Mouse (Mus musculus) neural tube, embryonic 12.5 days (tissue): ENCODE measurements at regions not wholly inside any gene's neighbourhood (a gene's known extent, or its start where the extent isn't known, plus 50 kb on each side); places are given as distances from the start of the nearest gene placed in this dataset.

ENCODE experiments used
- ATAC-seq: fragments of 200-750 bp; cut with Nextera tagmentation; 2 replicates; pipeline ENCODE4 v1.8.0; 2017; ENCODE audit warnings: low read depth, mild to moderate bottlenecking, moderate TSS enrichment, moderate library complexity; ENCODE audit not compliant: low FRiP score
- H3K27ac ChIP-seq: fragments of 300-500 bp; sonication (generic); 2 replicates; pipeline ENCODE4 v1.5.1; 2016
- H3K27me3 ChIP-seq: fragments of 300-500 bp; sonication (generic); replicated peaks from 2 replicates; pipeline ENCODE4 v1.6.1; 2016; ENCODE audit warnings: mild to moderate bottlenecking
- H3K36me3 ChIP-seq: fragments of 300-500 bp; sonication (generic); 2 replicates; pipeline ENCODE4 v1.6.1; 2016; ENCODE audit warnings: mild to moderate bottlenecking
- H3K4me1 ChIP-seq: fragments of 300-500 bp; sonication (generic); 2 replicates; pipeline ENCODE4 v1.6.1; 2016
- H3K4me2 ChIP-seq: fragments of 300-500 bp; sonication (generic); replicated peaks from 2 replicates; pipeline ENCODE4 v1.6.1; 2016; ENCODE audit warnings: mild to moderate bottlenecking
- H3K4me3 ChIP-seq: fragments of 300-500 bp; sonication (generic); 2 replicates; pipeline ENCODE4 v1.5.1; 2016
- H3K9ac ChIP-seq: fragments of 300-500 bp; sonication (generic); 2 replicates; pipeline ENCODE4 v1.6.1; 2016; ENCODE audit warnings: mild to moderate bottlenecking
- H3K9me3 ChIP-seq: fragments of 300-500 bp; sonication (generic); 2 replicates; pipeline ENCODE4 v1.6.1; 2016; ENCODE audit warnings: mild to moderate bottlenecking
- WGBS: fragments of 180-500 bp; shearing (Covaris S2); methylation state at CpG from one replicate; pipeline ENCODE4 v1.1.7; 2016; 5-methylcytosine and 5-hydroxymethylcytosine counted together

GRCm38 (mm10) chr14:15769846-15770448, 331.2 kb upstream of the Lrrc3b start:
- ATAC-seq = no peak
- 80% methylated on average over 6 of the region's 6 CpGs for WGBS
- Histone ChIP-seq H3K4me1 (no peaks in the 10 kb centered on the region), H3K27ac (no peak overlapping the region), H3K4me3 (no peak overlapping the region), H3K27me3 (no peaks in the 10 kb centered on the region), H3K4me2 (no peak overlapping the region), H3K9ac (no peak overlapping the region), H3K9me3 (no peaks in the 10 kb centered on the region), H3K36me3 (no peaks in the 10 kb centered on the region)

- H3K9me3 ChIP-seq = no peaks in the 10 kb centered on the region
- no peak overlapping the region for H3K9ac ChIP-seq
- ATAC-seq = peak; percentile 84
- H3K36me3 ChIP-seq = no peaks in the 10 kb centered on the region
- 35% methylated on average over 3 of the region's 3 CpGs for WGBS
- H3K4me1 ChIP-seq = no peaks in the 10 kb centered on the region; the same call in 1 of the 2 replicates
- H3K4me2 ChIP-seq = no peak overlapping the region
- H3K27me3 ChIP-seq = no peaks in the 10 kb centered on the region
- H3K27ac ChIP-seq = no peak overlapping the region
- no peak overlapping the region for H3K4me3 ChIP-seq
Observed at GRCm38 (mm10) chr14:15784727-15785126, 345.9 kb upstream of the Lrrc3b start.

- Histone ChIP-seq H3K9me3 (no peaks in the 10 kb centered on the region), H3K4me3 (no peak overlapping the region), H3K4me2 (no peak overlapping the region), H3K27me3 (no peaks in the 10 kb centered on the region), H3K4me1 (no peaks in the 10 kb centered on the region; the same call in 1 of the 2 replicates), H3K9ac (no peak overlapping the region), H3K27ac (no peak overlapping the region; the same call in 1 of the 2 replicates), H3K36me3 (no peaks in the 10 kb centered on the region)
- peak; percentile 88 for ATAC-seq
- 58% methylated on average over 1 of the region's 1 CpGs for WGBS
Observed at GRCm38 (mm10) chr14:15785230-15785629, 346.4 kb upstream of the Lrrc3b start.

GRCm38 (mm10) chr14:15795698-15796097, 356.9 kb upstream of the Lrrc3b start:
- H3K4me2 ChIP-seq = no peak overlapping the region
- H3K9ac ChIP-seq = no peak overlapping the region
- no peaks in the 10 kb centered on the region for H3K27me3 ChIP-seq
- H3K4me3 ChIP-seq = no peak overlapping the region
- H3K9me3 ChIP-seq = no peaks in the 10 kb centered on the region
- no peaks in the 10 kb centered on the region for H3K4me1 ChIP-seq
- 73% methylated on average over 3 of the region's 3 CpGs for WGBS
- no peaks in the 10 kb centered on the region for H3K36me3 ChIP-seq
- H3K27ac ChIP-seq = no peak overlapping the region
- ATAC-seq = no peak

- ATAC-seq = no peak
- 59% methylated on average over 2 of the region's 2 CpGs for WGBS
- Histone ChIP-seq H3K9me3 (no peaks in the 10 kb centered on the region), H3K4me2 (no peak overlapping the region), H3K4me3 (no peak overlapping the region), H3K4me1 (no peaks in the 10 kb centered on the region), H3K27ac (no peak overlapping the region), H3K27me3 (no peaks in the 10 kb centered on the region), H3K36me3 (no peaks in the 10 kb centered on the region), H3K9ac (no peak overlapping the region)
Observed at GRCm38 (mm10) chr14:15797019-15797418, 358.2 kb upstream of the Lrrc3b start.

GRCm38 (mm10) chr14:15801477-15802099, 362.8 kb upstream of the Lrrc3b start:
- Histone ChIP-seq H3K9me3 (no peaks in the 10 kb centered on the region), H3K9ac (no peak overlapping the region), H3K4me2 (no peak overlapping the region), H3K27me3 (no peaks in the 10 kb centered on the region), H3K4me1 (no peaks in the 10 kb centered on the region), H3K27ac (no peak overlapping the region), H3K4me3 (no peak overlapping the region), H3K36me3 (no peaks in the 10 kb centered on the region)
- ATAC-seq = no peak
- WGBS = 76% methylated on average over 5 of the region's 5 CpGs

GRCm38 (mm10) chr14:15809083-15809482, 370.3 kb upstream of the Lrrc3b start:
- no peak overlapping the region for H3K4me2 ChIP-seq
- H3K36me3 ChIP-seq = no peaks in the 10 kb centered on the region
- WGBS = 84% methylated on average over 2 of the region's 2 CpGs
- no peak for ATAC-seq
- H3K4me1 ChIP-seq = no peaks in the 10 kb centered on the region
- no peak overlapping the region for H3K4me3 ChIP-seq
- H3K9me3 ChIP-seq = no peaks in the 10 kb centered on the region
- no peak overlapping the region for H3K27ac ChIP-seq
- H3K27me3 ChIP-seq = no peaks in the 10 kb centered on the region
- H3K9ac ChIP-seq = no peak overlapping the region

GRCm38 (mm10) chr14:15841390-15842023, 402.7 kb upstream of the Lrrc3b start:
- 80% methylated on average over 1 of the region's 1 CpGs for WGBS
- H3K4me3 ChIP-seq = no peak overlapping the region
- no peaks in the 10 kb centered on the region for H3K9me3 ChIP-seq
- no peak for ATAC-seq
- H3K27me3 ChIP-seq = no peaks in the 10 kb centered on the region
- H3K27ac ChIP-seq = no peak overlapping the region
- H3K4me1 ChIP-seq = no peaks in the 10 kb centered on the region
- H3K36me3 ChIP-seq = no peaks in the 10 kb centered on the region
- no peak overlapping the region for H3K9ac ChIP-seq
- H3K4me2 ChIP-seq = no peak overlapping the region

GRCm38 (mm10) chr14:15842024-15842599, 403.3 kb upstream of the Lrrc3b start:
- H3K9me3 ChIP-seq = no peaks in the 10 kb centered on the region
- H3K4me1 ChIP-seq = no peaks in the 10 kb centered on the region
- no peaks in the 10 kb centered on the region for H3K36me3 ChIP-seq
- H3K27me3 ChIP-seq = no peaks in the 10 kb centered on the region
- H3K27ac ChIP-seq = no peak overlapping the region
- WGBS = 43% methylated on average over 1 of the region's 1 CpGs
- no peak overlapping the region for H3K4me2 ChIP-seq
- H3K9ac ChIP-seq = no peak overlapping the region
- no peak overlapping the region for H3K4me3 ChIP-seq
- ATAC-seq = no peak

- ATAC-seq = no peak
- H3K36me3 ChIP-seq = no peaks in the 10 kb centered on the region
- no peak overlapping the region for H3K27ac ChIP-seq
- no peak overlapping the region for H3K9ac ChIP-seq
- WGBS = 71% methylated on average over 3 of the region's 3 CpGs
- no peak overlapping the region for H3K4me3 ChIP-seq
- H3K4me1 ChIP-seq = no peaks in the 10 kb centered on the region
- H3K4me2 ChIP-seq = no peak overlapping the region
- no peaks in the 10 kb centered on the region for H3K27me3 ChIP-seq
- H3K9me3 ChIP-seq = no peaks in the 10 kb centered on the region
Observed at GRCm38 (mm10) chr14:15868520-15868919, 380.6 kb upstream of the Ngly1 start.

- 91% methylated on average over 2 of the region's 2 CpGs for WGBS
- ATAC-seq = no peak
- Histone ChIP-seq H3K4me1 (no peaks in the 10 kb centered on the region), H3K4me3 (no peak overlapping the region), H3K27ac (no peak overlapping the region), H3K36me3 (no peaks in the 10 kb centered on the region), H3K4me2 (no peak overlapping the region), H3K9ac (no peak overlapping the region), H3K27me3 (no peaks in the 10 kb centered on the region), H3K9me3 (no peaks in the 10 kb centered on the region)
Observed at GRCm38 (mm10) chr14:15872013-15872412, 377.1 kb upstream of the Ngly1 start.

GRCm38 (mm10) chr14:15880146-15880545, 368.9 kb upstream of the Ngly1 start:
- no peak overlapping the region for H3K9ac ChIP-seq
- H3K9me3 ChIP-seq = no peaks in the 10 kb centered on the region
- ATAC-seq = no peak
- no peaks in the 10 kb centered on the region for H3K36me3 ChIP-seq
- no peaks in the 10 kb centered on the region for H3K27me3 ChIP-seq
- no peak overlapping the region for H3K27ac ChIP-seq
- no peaks in the 10 kb centered on the region for H3K4me1 ChIP-seq
- 88% methylated on average over 3 of the region's 3 CpGs for WGBS
- no peak overlapping the region for H3K4me2 ChIP-seq
- no peak overlapping the region for H3K4me3 ChIP-seq
